Mouse (Mus musculus) retina, postnatal 1 day (tissue): ENCODE results near the gene Aars.
"Not testable (repeated sequence)": the region's sequence is repeated elsewhere in the genome, so short reads cannot be mapped to it uniquely, and the experiment has no call there.

Experiments
- DNase-seq: peaks from one replicate; pipeline ENCODE4 v3.0.0-alpha.2; 2012

Gene Aars

DNA sequence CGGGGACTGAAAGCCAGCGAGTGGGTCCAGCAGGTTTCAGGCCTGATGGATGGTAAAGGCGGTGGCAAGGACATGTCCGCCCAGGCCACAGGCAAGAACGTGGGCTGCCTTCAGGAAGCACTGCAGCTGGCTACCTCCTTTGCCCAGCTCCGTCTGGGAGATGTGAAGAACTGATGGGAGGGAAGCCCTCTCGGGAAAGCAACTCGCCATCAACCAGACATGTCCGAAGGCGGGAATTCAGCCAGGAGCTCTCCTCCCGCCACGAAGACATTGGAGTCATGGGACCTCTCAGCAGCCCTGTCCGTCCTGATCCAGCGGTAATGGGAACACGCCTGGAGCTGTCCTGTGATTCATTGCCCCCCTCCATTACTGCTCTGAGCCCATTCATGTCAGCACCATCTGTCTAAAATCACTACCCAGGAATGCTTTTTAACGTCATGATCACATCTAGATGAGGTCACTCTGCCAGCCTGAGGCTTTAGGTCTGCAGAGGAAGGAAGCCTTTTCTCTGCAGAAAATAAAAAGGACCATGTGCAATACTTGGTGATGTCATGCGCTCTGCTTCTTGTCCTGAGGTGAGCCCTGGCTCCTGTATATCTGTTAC lies 22.2 kb downstream of the Aars start:
- DNase-seq, result no peak

DNA sequence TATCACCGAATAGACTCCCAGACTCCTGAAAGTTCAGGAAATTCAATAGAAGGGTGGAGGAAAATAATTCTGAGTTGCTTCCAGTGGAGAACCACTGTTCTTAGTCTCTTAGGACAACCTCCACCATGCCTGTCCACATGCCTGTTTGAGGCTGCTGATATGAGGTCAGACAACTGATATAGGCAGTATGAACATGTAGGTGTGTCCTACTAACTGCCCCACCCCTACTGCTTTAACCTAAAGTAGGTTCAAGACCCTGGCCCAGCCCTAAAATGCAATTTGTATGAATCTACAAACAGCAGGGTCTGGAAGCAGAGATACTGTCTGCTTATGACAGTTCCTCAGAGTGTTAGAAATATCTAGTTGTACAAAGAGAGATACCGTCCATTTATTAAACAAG lies 22.7 kb downstream of the Aars start:
- DNase-seq, result no peak

DNA sequence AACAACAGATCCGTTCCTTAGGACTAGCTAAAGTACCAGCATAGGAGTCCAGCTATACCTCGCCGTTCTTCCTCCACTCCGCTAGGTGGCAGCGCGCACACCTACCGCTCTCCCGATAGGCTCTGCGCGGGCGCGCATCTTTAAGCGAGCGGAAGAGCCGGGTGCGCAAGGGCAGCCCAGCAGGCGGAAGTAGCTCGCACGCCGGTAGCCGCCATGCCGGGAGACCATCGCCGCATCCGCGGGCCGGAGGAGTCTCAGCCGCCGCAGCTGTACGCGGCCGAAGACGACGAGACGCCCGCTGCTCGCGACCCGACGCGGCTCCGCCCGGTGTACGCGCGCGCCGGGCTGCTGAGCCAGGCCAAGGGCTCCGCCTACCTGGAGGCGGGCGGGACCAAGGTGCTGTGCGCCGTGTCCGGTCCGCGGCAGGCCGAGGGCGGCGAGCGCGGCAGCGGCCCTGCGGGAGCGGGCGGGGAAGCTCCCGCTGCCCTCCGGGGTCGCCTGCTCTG lies 23.3 kb downstream of the Aars start, which contains the start of gene Exosc6:
TSS of gene Exosc6 (plus strand) at position 182 of the 506 bp plus-strand sequence.
- DNase-seq, result peak; percentile 96

DNA sequence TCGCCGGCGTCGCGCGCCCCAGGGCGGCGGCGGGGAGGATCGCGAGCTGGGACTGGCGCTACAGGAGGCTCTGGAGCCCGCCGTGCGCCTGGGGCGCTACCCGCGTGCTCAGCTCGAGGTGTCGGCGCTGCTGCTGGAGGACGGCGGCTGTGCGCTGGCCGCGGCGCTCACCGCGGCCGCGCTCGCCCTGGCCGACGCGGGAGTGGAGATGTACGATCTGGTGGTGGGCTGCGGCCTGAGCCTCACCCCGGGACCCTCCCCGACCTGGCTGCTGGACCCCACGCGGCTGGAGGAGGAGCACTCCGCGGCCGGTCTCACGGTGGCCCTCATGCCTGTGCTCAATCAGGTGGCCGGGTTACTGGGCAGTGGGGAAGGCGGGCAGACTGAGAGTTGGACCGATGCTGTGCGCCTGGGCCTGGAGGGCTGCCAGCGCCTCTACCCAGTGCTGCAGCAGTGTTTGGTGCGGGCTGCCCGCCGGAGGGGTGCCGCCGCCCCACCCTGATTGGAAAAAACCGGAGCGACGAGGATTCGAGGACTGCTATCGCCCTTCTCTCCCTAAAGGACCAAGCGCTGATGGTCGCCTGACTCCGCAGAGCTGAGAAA lies 23.8 kb downstream of the Aars start:
- DNase-seq, result no peak

DNA sequence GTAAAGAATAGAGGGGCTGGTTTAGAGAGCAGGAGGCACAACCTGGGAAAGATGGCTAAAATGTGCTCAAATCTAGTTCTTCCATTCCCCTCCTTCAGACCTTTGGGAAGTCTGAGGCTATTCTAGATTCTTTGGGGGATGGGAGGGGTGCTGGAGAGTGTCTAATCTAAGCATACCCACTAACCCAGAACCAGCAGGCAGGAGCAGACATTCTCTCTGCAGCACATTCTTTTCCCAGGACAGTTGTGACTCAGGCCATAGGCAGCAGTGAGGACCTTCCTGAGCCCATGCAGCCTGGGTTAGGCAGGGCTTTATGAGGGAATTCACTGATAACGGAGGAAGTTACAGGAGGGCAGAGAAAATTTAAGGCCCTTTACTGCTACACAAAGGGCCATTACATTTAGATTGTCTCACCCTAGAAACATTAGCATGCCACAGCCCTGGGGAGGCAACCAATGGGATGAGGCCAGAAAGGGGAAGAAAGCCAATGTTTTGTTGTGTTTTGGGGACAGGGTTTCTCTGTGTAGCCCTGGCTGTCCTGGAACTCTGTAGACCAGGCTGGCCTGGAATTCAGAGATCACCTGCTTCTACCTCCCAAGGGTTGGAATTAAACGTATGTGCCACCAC lies 26.1 kb downstream of the Aars start:
- DNase-seq, result no peak

DNA sequence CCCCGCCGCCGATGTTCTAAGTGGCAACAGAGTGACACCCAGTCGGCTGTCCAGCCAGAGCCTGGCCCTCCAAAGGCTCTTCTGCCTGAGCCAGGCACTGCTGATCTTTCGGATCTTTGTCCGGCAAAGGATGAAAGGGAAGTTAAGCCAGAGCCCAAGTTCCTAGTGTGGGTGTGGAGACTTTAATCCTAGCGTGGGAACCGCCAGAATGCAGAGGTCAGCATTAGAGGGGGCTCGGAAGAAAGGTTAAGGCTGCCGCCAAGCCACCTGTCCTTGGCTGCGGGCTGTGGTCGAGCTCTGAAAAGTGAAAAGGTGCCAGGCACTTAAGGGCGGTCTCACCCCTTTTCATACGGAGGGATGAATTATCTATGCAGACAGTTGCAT lies 28.7 kb downstream of the Aars start:
- DNase-seq, result peak; percentile 63

DNA sequence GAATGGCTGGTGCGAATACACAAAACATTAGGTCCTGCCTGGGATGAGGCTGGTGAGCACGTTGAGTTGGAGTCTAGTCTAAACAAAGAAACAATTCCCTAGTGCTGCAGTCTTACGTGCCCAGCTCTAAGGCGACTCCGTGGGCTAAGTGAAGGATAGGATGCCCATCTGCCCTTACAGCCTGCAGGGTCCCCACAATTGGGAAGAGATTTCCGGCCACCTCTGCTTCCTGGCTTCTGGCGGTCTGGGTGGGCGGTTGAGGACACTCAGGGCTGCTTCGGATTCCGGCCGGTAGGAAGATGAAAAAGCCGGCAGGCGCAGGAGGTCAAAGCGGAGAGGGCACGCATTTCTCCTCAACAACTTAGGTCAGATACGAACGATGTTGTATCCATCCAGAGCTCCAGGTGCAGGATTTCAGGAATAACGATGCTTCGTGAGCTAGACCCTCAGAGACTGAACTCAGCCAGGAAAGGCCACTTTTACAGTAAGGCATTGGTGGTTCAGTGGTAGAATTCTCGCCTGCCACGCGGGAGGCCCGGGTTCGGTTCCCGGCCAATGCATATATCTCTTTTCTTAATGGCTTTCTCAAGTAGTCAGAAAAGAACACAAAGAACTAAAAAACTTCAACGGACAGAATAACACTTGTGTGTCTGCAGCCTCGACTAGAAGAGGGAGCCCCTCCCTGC lies 29.3 kb downstream of the Aars start:
- peak; percentile 94 for DNase-seq

DNA sequence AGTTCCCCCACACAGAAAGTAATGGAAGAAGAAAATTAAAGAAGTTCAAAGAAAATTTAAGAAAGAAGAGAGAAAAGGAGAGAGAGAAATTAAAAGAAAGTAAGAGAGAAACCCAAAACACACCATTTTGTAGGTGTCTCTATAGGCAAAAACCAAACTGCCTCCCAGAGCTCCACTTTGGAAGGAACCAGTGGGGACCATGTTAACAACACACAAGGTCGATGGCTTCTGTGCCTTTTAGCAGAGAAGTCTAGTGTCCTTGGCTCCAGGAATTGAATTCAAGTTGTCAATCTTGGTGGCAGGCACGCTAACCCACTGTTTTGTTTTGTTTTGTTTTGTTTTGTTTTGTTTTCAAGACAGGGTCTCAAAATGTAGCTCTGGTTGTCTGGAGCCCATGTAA lies 29.9 kb downstream of the Aars start:
- no peak for DNase-seq

DNA sequence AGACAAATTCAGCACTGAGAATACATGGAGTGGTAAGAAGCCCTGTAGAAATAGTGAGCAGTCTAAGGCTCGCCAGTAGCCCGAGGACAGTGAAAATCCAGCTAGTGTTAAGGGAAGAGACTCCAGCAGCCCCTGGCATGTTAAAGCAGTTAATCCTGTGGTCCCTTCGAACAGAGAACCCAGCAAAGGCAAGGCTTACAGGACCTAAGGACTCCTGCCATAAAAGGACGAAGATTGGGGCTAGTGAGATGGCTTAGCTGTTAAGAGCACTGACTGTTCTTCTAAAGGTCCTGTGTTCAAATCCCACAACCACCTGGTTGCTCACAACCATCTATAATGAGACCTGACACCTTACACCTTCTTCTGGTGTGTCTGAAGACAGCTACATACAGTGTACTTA lies 33.4 kb downstream of the Aars start:
- no peak for DNase-seq

DNA sequence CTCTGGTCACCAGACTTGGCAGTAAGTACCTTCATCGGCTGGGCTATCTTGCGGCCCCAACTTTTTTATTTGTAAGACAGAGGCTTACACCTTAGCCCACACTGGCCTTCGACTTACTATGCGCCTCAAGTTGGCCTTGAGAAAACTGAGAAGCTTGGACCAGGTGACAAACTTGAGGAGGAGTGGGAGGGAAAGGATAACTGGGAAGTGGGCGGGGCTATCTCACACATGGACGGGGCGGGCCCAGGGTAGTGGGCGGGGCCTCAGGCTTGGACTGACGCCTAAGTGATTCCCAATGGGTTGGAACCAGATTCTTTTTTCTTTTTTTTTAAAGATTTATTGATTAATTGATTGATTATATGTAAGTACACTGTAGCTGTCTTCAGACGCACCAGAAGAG lies 34.5 kb downstream of the Aars start:
- DNase-seq, result no peak

DNA sequence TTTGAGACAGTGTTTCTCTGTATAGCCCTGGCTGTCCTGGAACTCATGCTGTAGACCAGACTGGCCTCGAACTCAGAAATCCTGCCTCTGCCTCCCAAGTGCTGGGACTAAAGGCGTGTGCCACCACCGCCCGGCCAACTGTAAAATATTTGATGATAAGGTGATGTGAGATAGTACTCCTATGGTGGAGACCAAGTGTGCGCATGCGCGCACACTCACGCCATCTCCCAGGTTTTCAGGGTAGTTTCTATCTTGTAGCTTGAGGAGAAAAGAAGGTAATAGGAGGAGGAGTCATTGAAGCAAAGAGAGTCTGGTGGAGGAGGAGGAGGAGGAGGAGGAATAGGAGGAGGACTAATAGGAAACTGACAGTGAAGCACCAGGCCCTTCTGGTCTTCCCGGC lies 35.7 kb downstream of the Aars start:
- not testable (repeated sequence) for DNase-seq

DNA sequence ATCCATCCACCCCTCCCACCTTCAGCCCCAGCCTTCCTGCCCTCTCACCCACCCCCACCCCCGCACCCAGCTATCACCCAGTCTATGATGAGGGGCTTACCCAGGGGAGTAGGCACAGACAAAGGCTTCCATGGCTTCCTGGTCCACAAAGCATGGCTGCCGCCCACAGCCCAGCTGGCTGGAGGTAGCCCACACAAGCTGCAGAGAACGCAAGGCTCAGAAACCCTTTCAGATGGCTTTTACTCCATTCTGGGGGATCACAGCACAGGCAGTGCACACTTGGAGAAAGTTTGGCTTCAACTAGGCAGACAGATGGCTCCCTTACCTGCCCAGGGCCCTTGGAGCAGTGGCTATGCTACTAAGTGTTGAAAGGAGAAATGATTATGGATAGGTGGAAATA lies 43.0 kb downstream of the Aars start:
- no peak for DNase-seq

DNA sequence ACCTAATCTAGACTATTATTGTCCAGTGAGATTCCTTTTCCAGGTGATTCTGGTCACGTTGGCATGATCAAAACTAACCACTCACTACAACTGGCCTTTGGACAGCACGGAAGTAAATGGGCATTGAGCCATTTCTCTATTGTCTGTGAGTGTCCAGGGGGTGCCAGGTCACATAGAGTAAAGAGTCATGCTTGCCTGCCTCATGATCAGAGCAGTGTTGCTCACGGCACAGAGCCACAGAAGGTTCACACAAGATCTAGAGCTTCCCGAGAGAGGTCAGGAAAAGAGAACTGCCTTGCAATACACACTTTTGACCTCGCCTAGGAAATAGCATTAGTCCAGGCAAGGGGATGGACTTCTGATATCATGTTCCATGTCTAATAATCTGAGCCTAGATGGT lies 46.5 kb downstream of the Aars start:
- DNase-seq, result no peak

DNA sequence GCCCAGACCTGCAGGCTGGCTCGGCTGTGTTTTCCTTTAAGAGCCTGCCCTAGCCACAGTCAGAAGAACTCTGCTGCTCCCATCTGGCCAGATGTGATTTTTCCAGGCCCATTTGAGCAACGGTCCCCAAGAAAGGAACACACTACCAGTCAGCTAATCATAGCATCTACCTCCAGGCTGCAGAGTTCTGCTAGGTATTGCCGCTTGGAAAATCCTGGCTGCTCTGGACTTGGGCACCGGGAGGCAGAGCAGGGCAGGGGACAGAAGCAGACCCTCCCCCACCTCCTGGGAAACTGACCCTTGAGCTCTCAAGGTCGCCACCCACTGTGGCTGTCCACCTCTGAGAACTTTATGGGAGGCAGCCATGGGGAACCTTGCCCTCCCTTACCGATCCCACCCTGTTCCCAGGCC lies 46.9 kb downstream of the Aars start:
- peak; percentile 43 for DNase-seq

DNA sequence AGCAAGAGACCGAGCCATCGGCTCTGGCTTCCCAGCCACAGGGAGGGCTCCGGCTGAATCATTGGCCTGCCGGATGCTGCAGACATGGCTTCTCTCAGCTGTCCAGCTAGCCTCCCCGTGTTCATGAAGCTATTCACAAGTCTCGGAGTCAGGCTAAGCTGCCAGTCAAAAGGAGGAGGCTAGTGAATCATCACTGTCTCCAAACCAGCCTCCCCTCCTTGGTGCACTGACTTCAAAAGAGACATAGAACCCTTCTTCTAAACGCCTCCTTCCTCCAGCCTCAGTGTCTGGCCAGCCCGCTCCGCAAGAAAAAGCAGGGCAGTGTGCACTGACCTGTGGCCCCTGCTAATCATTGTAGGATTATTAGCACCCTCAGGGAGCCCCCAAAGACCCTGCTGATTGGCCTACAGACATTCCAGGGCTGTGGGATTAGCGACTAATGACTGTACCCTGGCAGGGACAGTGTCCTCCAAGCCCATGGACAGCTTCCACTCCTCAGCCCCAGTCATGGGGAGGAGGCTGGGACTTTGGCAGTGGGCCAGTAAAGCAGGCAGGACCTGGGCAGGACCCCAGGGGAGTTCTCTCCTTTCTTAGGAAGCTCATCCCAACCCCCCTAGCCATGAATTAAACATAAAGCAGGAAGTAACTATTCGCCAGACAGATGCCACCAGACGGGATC lies 48.8 kb downstream of the Aars start:
- DNase-seq, result peak; percentile 75

DNA sequence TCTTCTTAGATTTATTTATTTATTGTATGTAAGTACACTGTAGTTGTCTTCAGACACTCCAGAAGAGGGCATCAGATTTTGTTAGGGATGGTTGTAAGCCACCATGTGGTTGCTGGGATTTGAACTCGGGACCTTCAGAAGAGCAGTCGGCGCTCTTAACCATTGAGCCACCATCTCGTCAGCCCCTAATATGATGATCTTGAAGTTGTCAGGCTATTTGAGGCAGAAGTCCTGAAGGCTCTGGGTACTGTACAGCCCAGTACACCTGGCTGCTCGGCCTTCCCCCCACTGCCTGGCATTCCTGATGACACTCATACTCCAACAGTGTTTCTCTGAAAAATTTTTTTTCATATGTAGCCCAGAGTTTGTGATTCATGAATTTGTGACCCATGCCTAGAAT lies 51.0 kb downstream of the Aars start:
- not testable (repeated sequence) for DNase-seq

DNA sequence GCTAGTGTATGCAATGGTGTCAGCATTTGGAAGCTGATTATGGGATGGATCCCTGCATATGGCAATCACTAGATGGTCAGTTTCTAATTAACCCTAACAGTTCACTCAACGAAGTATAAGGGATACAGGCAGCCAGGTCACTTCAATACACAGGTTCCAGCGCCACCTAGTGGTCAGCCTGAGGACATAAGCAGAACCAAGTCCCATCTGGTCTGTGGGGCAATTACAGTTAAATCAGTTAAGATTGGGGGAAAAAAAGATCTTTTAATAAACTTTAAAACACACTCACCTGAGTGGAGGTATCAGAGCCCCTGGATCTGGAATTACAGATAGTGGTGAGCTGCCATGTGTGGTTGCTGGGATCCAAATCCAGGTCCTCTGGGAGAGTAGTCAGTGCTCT lies 57.2 kb downstream of the Aars start:
- DNase-seq, result peak; percentile 83

DNA sequence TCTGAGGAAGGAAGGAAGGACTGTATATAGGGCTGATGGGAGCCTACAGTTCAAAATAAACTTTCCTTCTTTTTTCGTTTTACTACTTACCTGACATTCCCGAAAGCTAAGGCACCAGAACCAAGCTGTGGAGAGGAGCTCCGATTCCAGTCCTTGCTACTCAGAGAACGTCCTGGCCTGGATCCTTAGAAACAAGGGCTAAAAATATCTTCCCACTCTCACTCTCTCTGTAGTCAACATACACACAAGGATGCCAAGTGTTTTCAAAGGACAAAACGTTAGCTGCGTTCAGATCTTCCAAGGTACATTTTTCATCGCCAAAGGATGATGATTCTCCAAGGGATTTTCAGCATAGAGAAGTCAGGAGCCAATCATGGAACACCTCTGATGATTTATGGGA lies 58.8 kb downstream of the Aars start:
- no peak for DNase-seq

DNA sequence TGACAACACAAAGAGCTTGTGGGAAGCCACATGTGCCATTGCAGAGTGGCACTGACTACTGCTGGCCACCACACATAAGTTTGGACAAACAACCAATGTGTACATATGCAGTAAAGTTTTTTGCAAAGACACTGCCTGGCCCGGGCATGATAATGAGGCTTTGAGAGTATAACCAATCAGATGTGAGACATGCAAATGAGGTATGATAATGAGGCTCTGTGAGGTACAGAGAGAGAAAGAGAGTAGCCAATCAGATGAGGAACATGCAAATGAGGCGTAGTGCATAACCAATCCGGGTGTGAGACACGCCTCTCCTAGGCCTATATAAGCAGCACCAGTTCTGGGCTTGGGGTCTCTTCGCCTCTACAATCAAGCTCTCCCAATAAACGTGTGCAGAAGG lies 59.4 kb downstream of the Aars start, which contains the start of gene Clec18a:
TSS of gene Clec18a (minus strand) at position 101 of the 400 bp plus-strand sequence.
- DNase-seq, result not testable (repeated sequence)

DNA sequence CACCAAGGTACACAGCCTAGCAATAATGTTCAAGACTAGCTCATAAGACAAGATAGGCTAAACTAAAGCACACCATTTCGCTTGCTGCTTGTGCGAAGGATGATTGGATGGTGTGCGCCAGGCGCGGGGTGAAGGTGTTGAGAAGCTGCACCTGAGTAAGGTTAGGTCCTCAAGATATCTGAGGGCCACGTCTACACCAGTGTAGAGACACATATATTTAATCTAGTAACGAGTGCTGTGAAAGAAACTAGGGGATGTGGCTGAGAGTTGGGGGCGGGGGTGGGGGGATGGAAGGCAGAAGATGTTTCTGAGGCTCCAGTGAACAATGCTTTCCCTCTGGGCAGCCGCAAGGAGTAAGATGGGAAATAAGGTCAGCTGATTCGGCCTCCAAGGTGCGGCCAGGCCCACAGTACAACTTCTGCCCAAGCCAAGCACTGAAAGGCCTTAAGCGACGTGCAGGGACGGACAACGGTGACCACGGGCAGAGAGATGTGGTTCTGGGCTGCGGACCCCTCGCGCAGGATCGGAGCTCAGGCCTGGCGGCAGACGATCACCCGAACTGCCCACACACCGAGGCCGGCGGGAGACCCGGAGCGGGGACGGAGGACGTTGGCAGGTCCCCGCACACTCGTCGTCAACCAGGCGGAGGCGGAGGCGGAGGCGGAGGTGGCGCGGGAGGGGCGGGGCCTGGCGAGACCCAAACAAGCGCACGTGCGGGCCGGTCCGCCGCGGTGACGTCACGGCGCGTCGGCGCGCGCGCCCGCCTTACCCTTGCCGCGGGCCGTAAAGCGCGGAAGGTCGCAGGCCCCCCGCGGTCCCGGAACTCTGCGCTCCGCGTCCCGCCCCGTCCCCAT lies 61.1 kb downstream of the Aars start, which contains the start of gene Pdpr:
TSS of gene Pdpr (plus strand) at position 766 of the 854 bp plus-strand sequence.
- DNase-seq, result peak; percentile 94

DNA sequence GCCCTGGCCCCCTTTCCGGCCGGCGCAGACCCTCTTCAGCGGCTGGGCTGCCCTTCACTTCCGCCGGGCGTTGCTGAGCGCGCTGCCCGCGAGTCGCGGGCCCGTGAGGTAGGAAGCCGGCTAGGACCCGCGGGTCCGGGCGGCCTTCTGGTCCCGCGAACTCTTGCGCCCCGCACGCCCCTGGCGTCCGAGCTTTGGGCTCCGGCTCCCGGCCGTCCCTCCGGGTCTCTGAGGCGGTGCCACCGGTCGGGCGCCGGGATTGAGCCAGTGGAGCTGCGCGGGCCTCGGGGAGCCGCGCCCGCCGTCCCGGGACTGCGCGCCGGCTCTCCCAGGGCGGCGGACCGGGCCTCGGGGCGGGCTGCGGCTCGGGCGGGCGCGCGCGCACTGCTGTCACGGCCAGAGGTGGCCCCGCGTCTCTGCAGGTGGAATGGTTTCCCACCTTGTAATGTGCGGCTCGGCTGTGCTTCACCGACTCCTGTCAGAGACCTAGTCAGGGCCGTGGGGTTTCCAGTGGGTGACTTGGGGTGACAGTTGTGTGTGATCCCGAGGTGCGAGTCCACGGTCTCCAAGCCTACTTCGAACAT lies 61.9 kb downstream of the Aars start:
- DNase-seq, result peak; percentile 30
